Mouse (Mus musculus): ENCODE results near the gene A030005L19Rik. TPM values are rescaled to one million over a fixed set of nuclear protein-coding genes. Genes with fewer than 3 reads are reported as not detected.

The A030005L19Rik gene
- 1 to 10 TPM; 6.3 to 7.3 TPM for total RNA-seq (2023)

DNA sequence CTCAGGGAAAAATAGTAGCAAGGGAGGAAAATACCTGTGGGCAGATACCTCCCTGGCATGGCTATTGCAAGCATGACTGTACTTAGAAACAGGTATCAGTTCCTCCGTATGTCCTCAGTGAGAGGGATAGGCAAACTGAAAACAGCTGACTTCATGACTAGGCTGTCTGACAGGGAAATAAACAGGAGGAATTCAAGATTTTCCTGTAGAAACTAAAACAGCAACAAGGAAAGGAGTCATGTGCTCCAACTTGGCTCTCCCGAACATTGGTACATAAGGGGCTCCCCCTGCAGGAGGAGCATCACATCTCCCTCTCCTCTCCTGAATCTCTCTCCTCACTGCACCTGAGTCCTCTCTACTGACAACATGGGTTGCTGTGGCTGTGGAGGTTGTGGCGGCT, at the start of gene A030005L19Rik:
Gene A030005L19Rik (plus strand): TSS at position 301 of the 400 bp plus-strand sequence.

DNA sequence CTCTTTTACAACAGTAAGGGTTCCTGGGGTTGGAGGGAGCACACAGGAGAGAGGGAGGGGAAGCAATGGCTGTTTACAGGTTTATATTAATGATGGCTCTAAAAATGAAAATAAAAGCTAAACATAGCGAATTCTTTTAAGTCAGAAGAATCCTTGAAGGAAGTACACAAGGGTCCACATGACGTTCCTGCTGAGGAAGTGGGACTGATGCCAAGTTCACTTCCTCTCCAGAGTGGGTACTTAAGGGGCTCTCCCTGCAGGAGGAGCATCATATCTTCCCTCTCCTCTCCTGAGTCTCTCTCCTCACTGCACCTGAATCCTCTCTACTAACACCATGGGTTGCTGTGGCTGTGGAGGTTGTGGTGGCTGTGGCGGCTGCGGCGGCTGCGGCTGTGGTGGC, 11.5 kb downstream of the A030005L19Rik start, which contains the start of gene A030014E15Rik:
Gene A030014E15Rik (plus strand): TSS at position 268 of the 400 bp plus-strand sequence.

DNA sequence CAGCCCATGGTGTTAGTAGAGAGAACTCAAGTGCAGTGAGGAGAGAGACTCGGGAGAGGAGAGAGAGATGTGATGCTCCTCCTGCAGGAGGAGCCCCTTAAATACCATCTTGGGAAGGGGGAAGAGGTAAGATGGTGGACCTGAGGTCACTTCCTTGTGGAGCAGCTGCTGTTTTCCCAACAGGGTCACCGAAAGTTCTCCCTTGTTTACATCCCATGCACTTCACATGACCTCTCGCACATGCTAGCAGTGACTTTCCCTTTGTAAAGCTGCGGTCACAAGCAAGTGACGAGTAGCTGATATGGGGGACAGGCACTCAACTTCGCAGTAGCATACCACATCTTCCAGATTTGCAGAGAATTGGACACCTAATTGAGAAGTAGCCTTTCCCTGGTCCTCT, 18.2 kb downstream of the A030005L19Rik start, which contains the start of gene Gm6217:
Gene Gm6217 (minus strand): TSS at position 74 of the 400 bp plus-strand sequence.

DNA sequence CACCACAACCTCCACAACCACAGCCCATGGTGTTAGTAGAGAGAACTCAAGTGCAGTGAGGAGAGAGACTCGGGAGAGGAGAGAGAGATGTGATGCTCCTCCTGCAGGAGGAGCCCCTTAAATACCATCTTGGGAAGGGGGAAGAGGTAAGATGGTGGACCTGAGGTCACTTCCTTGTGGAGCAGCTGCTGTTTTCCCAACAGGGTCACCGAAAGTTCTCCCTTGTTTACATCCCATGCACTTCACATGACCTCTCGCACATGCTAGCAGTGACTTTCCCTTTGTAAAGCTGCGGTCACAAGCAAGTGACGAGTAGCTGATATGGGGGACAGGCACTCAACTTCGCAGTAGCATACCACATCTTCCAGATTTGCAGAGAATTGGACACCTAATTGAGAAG, 30.2 kb downstream of the A030005L19Rik start, which contains the start of gene A030003K21Rik:
Gene A030003K21Rik (minus strand): TSS at position 94 of the 400 bp plus-strand sequence.

DNA sequence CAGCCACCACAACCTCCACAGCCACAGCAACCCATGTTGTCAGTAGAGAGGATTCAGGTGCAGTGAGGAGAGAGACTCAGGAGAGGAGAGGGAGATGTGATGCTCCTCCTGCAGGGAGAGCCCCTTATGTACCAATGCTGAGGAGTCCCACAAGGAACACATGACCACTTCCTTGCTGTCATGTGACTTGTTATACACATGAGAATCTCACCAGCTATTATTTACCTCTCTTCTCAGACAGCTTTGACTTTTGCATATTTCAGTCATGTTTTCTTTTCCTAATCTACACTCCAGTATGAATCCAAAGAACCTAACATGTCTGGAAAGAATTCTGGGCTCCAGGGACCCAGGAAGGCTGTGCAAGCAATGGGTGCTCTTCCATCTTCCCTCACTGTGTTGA, 42.8 kb downstream of the A030005L19Rik start, which contains the start of gene Gm7544:
Gene Gm7544 (minus strand): TSS at position 101 of the 400 bp plus-strand sequence.

DNA sequence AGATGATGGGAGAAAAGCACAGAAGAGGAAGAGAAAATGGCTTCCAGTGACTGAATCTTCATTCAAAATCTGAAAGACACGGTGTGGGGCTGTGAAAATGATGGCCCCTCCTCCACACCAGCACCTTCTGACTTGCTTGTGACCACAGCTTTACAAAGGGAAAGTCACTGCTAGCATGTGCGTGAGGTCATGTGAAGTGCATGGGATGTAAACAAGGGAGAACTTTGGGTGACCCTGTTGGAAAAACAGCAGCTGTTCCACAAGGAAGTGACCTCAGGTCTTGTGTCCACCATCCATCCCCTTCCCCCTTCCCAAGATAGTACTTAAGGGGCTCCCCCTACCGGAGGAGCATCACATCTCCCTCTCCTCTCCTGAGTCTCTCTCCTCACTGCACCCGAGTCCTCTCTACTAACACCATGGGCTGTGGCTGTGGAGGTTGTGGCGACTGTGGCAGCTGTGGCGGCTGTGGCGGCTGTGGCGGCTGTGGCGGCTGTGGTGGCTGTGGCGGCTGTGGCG, 46.8 kb downstream of the A030005L19Rik start, which contains the start of gene Gm47955:
Gene Gm47955 (plus strand): TSS at position 417 of the 516 bp plus-strand sequence.

Other genes with a start within 250 kb of the A030005L19Rik start
- 100 to 1,000 TPM; 105 to 108 TPM for gene Mff, start 188.4 kb upstream of the A030005L19Rik start, total RNA-seq (2023)
- gene Tm4sf20, start 144.9 kb upstream of the A030005L19Rik start, total RNA-seq (2023) = not detected
- not detected for gene Gm47791, start 142.1 kb upstream of the A030005L19Rik start, total RNA-seq (2023)
- gene Agfg1, start 73.8 kb upstream of the A030005L19Rik start, total RNA-seq (2023) = 100 to 1,000 TPM in 1 of 2 experiments, 10 to 100 TPM in 1; 88.6 to 101 TPM
- gene A030014E15Rik, start 11.6 kb downstream of the A030005L19Rik start, total RNA-seq (2023) = 1 to 10 TPM in 1 of 2 experiments, under 1 TPM in 1; 0.99 to 1.3 TPM
- gene Gm6217, start 18.1 kb downstream of the A030005L19Rik start, total RNA-seq (2023) = not detected
- gene A030003K21Rik, start 30.1 kb downstream of the A030005L19Rik start, total RNA-seq (2023) = not detected
- gene Gm7544, start 42.7 kb downstream of the A030005L19Rik start, total RNA-seq (2023) = not detected
- gene Gm47955, start 47.0 kb downstream of the A030005L19Rik start, total RNA-seq (2023) = not detected
- not detected for gene Gm47959, start 87.2 kb downstream of the A030005L19Rik start, total RNA-seq (2023)
- gene Slc19a3, start 125.1 kb downstream of the A030005L19Rik start, total RNA-seq (2023) = not detected
- not detected for gene Krtap28-10, start 129.2 kb downstream of the A030005L19Rik start, total RNA-seq (2023)
- gene Gm47969, start 131.6 kb downstream of the A030005L19Rik start, total RNA-seq (2023) = not detected
- gene A030005K14Rik, start 146.1 kb downstream of the A030005L19Rik start, total RNA-seq (2023) = not detected
- gene Krtap28-13, start 147.6 kb downstream of the A030005L19Rik start, total RNA-seq (2023) = not detected
- not detected for gene Ccl20, start 203.4 kb downstream of the A030005L19Rik start, total RNA-seq (2023)
- gene Daw1, start 246.4 kb downstream of the A030005L19Rik start, total RNA-seq (2023) = not detected